In genomic region chr5:52294466-52294865, GRCm38 (mm10) we compare ENCODE assay signal across 28 mouse cellular contexts.
DNase-seq lines count a peak whose midpoint lies in the region; ATAC-seq lines count a peak whose summit lies in the region.
"Had no signal": no experiment of that assay in that cellular context is flagged by ENCODE, and none has a peak within 500 bp of the region (broad histone marks: within the 10 kb centered on the region; RNA-seq: fewer than 3 reads in every experiment).

No protein-coding gene starts in this region.

- intact Hi-C loops in gastrocnemius, postnatal 36 days (cut with DNase I), result no loop called here

- no peak for DNase-seq in heart, embryonic 10.5 days (ENCODE audit: low spot score)
- no peak for DNase-seq in gastrocnemius, postnatal 36 days
- DNase-seq in urinary bladder, postnatal 36 days (ENCODE audit: low spot score in 2 of 2), result no peak
- DNase-seq in thymus, postnatal 14 days, result no peak
- DNase-seq: adrenal gland, adult 2 months; B cell, adult 2 months; cerebellum, adult 18-20 months; cerebellum, postnatal 14 days; gastrocnemius, adult 2 months; kidney, adult 11 months; kidney, postnatal 10 days; left cerebral cortex, postnatal 4 days; lung, postnatal 4 days; right cerebral cortex, adult 18-20 months; thymus, adult 2 months had no signal

- no peak overlapping the region for H3K4me3 ChIP-seq in neural tube, embryonic 12.5 days
- H3K4me3 ChIP-seq in neural tube, embryonic 15.5 days (replicated peaks), result no peak overlapping the region
- H3K4me3 ChIP-seq in heart, embryonic 10.5 days, result no peak overlapping the region
- H3K4me3 ChIP-seq in heart, embryonic 16.5 days (ENCODE audit: low read length), result no peak overlapping the region
- H3K4me3 ChIP-seq: embryonic facial prominence, embryonic 12.5 days; forebrain, embryonic 12.5 days; gastrocnemius, adult 2 months; limb, embryonic 15.5 days; liver, embryonic 15.5 days; lung, embryonic 15.5 days; myocyte had no signal

- H3K9ac ChIP-seq in neural tube, embryonic 12.5 days, result no peak overlapping the region
- H3K9ac ChIP-seq in neural tube, embryonic 15.5 days (replicated peaks), result no peak overlapping the region
- no peak overlapping the region for H3K9ac ChIP-seq in heart, embryonic 16.5 days (ENCODE audit: low read length)
- H3K9ac ChIP-seq: embryonic facial prominence, embryonic 12.5 days; forebrain, embryonic 12.5 days; limb, embryonic 15.5 days; liver, embryonic 15.5 days; lung, embryonic 15.5 days had no signal

- no peaks in the 10 kb centered on the region for H3K9me3 ChIP-seq in neural tube, embryonic 12.5 days
- no peaks in the 10 kb centered on the region; the same call in 1 of the 2 replicates for H3K9me3 ChIP-seq in neural tube, embryonic 15.5 days (replicated peaks)
- no peaks in the 10 kb centered on the region for H3K9me3 ChIP-seq in heart, embryonic 10.5 days
- H3K9me3 ChIP-seq in heart, embryonic 16.5 days (replicated peaks; ENCODE audit: control insufficient read depth, low read length), result no peaks in the 10 kb centered on the region
- H3K9me3 ChIP-seq: embryonic facial prominence, embryonic 12.5 days; forebrain, embryonic 12.5 days; limb, embryonic 15.5 days; liver, embryonic 15.5 days; lung, embryonic 15.5 days had no signal

- 0 out of 2 replicates have a peak, but pooled peaks have one; percentile 29 for ATAC-seq in neural tube, embryonic 12.5 days (ENCODE audit: low FRiP score, low read depth)
- ATAC-seq in neural tube, embryonic 15.5 days (ENCODE audit: low FRiP score), result no peak
- peak; percentile 84 for ATAC-seq in heart, embryonic 16.5 days (replicated peaks; ENCODE audit: extremely low read depth, insufficient read depth, low FRiP score)
- ATAC-seq: midbrain, embryonic 16.5 days had no signal

- no peak overlapping the region for H3K4me2 ChIP-seq in neural tube, embryonic 12.5 days (replicated peaks)
- no peak overlapping the region for H3K4me2 ChIP-seq in neural tube, embryonic 15.5 days
- H3K4me2 ChIP-seq in heart, embryonic 16.5 days (ENCODE audit: low read depth, low read length), result peak overlapping the region; percentile 29; the same call in 1 of the 2 replicates
- H3K4me2 ChIP-seq: embryonic facial prominence, embryonic 12.5 days; forebrain, embryonic 12.5 days; limb, embryonic 15.5 days; liver, embryonic 15.5 days; lung, embryonic 15.5 days had no signal

- WGBS in neural tube, embryonic 12.5 days, result 71% methylated on average over 8 of the region's 8 CpGs
- 66% methylated on average over 8 of the region's 8 CpGs for WGBS in neural tube, embryonic 15.5 days
- WGBS in heart, embryonic 10.5 days, result 29% methylated on average over 8 of the region's 8 CpGs
- 26% methylated on average over 8 of the region's 8 CpGs for WGBS in heart, embryonic 16.5 days

- H3K36me3 ChIP-seq in neural tube, embryonic 12.5 days, result no peaks in the 10 kb centered on the region
- H3K36me3 ChIP-seq in neural tube, embryonic 15.5 days, result no peaks in the 10 kb centered on the region
- H3K36me3 ChIP-seq in heart, embryonic 10.5 days, result no peaks in the 10 kb centered on the region
- H3K36me3 ChIP-seq in heart, embryonic 16.5 days (ENCODE audit: control insufficient read depth, insufficient read depth), result no peaks in the 10 kb centered on the region
- H3K36me3 ChIP-seq: embryonic facial prominence, embryonic 12.5 days; forebrain, embryonic 12.5 days; G1E; limb, embryonic 15.5 days; liver, embryonic 15.5 days; lung, embryonic 15.5 days had no signal

- no peaks in the 10 kb centered on the region for H3K4me1 ChIP-seq in neural tube, embryonic 12.5 days
- H3K4me1 ChIP-seq in neural tube, embryonic 15.5 days, result no peaks in the 10 kb centered on the region
- peaks cover 20% of the 10 kb centered on the region for H3K4me1 ChIP-seq in heart, embryonic 10.5 days
- peaks cover 8% of the 10 kb centered on the region; the same call in 1 of the 2 replicates for H3K4me1 ChIP-seq in heart, embryonic 16.5 days (ENCODE audit: control insufficient read depth, insufficient read depth, low read length)
- H3K4me1 ChIP-seq: embryonic facial prominence, embryonic 12.5 days; forebrain, embryonic 12.5 days; limb, embryonic 15.5 days; liver, embryonic 15.5 days; lung, embryonic 15.5 days had no signal

- H3K27ac ChIP-seq in neural tube, embryonic 12.5 days, result no peak overlapping the region
- no peak overlapping the region for H3K27ac ChIP-seq in neural tube, embryonic 15.5 days (replicated peaks)
- peak overlapping the region; percentile 50; the same call in 1 of the 2 replicates for H3K27ac ChIP-seq in heart, embryonic 10.5 days
- H3K27ac ChIP-seq in heart, embryonic 16.5 days (ENCODE audit: low read length), result peak overlapping the region; percentile 86
- H3K27ac ChIP-seq: embryonic facial prominence, embryonic 12.5 days; forebrain, embryonic 12.5 days; gastrocnemius, adult 2 months; limb, embryonic 15.5 days; liver, embryonic 15.5 days; lung, embryonic 15.5 days; stomach, postnatal 0 days had no signal

- no peaks in the 10 kb centered on the region for H3K27me3 ChIP-seq in neural tube, embryonic 12.5 days (replicated peaks)
- H3K27me3 ChIP-seq in neural tube, embryonic 15.5 days (replicated peaks), result no peaks in the 10 kb centered on the region
- no peaks in the 10 kb centered on the region for H3K27me3 ChIP-seq in heart, embryonic 10.5 days (ENCODE audit: insufficient read depth, poor library complexity, severe bottlenecking)
- H3K27me3 ChIP-seq in heart, embryonic 16.5 days (ENCODE audit: control insufficient read depth, insufficient read depth, low read length), result no peaks in the 10 kb centered on the region
- H3K27me3 ChIP-seq: CH12.LX; embryonic facial prominence, embryonic 12.5 days; forebrain, embryonic 12.5 days; limb, embryonic 15.5 days; liver, embryonic 15.5 days; lung, embryonic 15.5 days had no signal

Comparison
In these comparisons a context has a peak if more than half of its experiments do, and no peak if none do; other contexts are left out.
1. H3K27ac ChIP-seq: peak in heart, embryonic 10.5 days (single experiment) and heart, embryonic 16.5 days (single experiment); none in neural tube, embryonic 12.5 days (single experiment) and neural tube, embryonic 15.5 days (single experiment).